In genomic region chr12:7909746-7910360, GRCm38 (mm10) we compare ENCODE assay signal across 24 mouse cellular contexts.
DNase-seq lines count a peak whose midpoint lies in the region; ATAC-seq lines count a peak whose summit lies in the region.
"Had no signal": no experiment of that assay in that cellular context is flagged by ENCODE, and none has a peak within 500 bp of the region (broad histone marks: within the 10 kb centered on the region; RNA-seq: fewer than 3 reads in every experiment).

No protein-coding gene starts in this region.

- H3K4me3 ChIP-seq in forebrain, embryonic 13.5 days = no peak overlapping the region
- H3K4me3 ChIP-seq in forebrain, embryonic 12.5 days (replicated peaks) = no peak overlapping the region
- no peak overlapping the region for H3K4me3 ChIP-seq in kidney, embryonic 14.5 days (ENCODE audit: low read length)
- H3K4me3 ChIP-seq in intestine, embryonic 16.5 days (ENCODE audit: low read length) = no peak overlapping the region
- H3K4me3 ChIP-seq in midbrain, embryonic 15.5 days = no peak overlapping the region
- H3K4me3 ChIP-seq: embryonic facial prominence, embryonic 15.5 days; heart, embryonic 10.5 days; liver, embryonic 13.5 days; myocyte; neural tube, embryonic 13.5 days; stomach, embryonic 15.5 days had no signal

- no peaks in the 10 kb centered on the region for H3K4me1 ChIP-seq in forebrain, embryonic 13.5 days
- no peaks in the 10 kb centered on the region for H3K4me1 ChIP-seq in forebrain, embryonic 12.5 days
- H3K4me1 ChIP-seq in kidney, embryonic 14.5 days (ENCODE audit: control insufficient read depth, insufficient read depth, low read length) = no peaks in the 10 kb centered on the region
- H3K4me1 ChIP-seq in intestine, embryonic 16.5 days (ENCODE audit: control insufficient read depth, insufficient read depth, low read length) = no peaks in the 10 kb centered on the region
- no peaks in the 10 kb centered on the region for H3K4me1 ChIP-seq in midbrain, embryonic 15.5 days
- H3K4me1 ChIP-seq: embryonic facial prominence, embryonic 15.5 days; heart, embryonic 10.5 days; liver, embryonic 13.5 days; neural tube, embryonic 13.5 days; stomach, embryonic 15.5 days had no signal

- no peak overlapping the region for H3K27ac ChIP-seq in forebrain, embryonic 13.5 days
- no peak overlapping the region for H3K27ac ChIP-seq in forebrain, embryonic 12.5 days
- no peak overlapping the region for H3K27ac ChIP-seq in kidney, embryonic 14.5 days (ENCODE audit: low read depth, low read length)
- peak overlapping the region; percentile 27 for H3K27ac ChIP-seq in intestine, embryonic 16.5 days (ENCODE audit: low read length)
- H3K27ac ChIP-seq in midbrain, embryonic 15.5 days = no peak overlapping the region
- H3K27ac ChIP-seq: embryonic facial prominence, embryonic 15.5 days; heart, embryonic 10.5 days; hindbrain, embryonic 14.5 days; liver, embryonic 13.5 days; neural tube, embryonic 13.5 days; stomach, embryonic 15.5 days had no signal

- H3K27me3 ChIP-seq in forebrain, embryonic 13.5 days = no peaks in the 10 kb centered on the region
- H3K27me3 ChIP-seq in forebrain, embryonic 12.5 days = no peaks in the 10 kb centered on the region
- H3K27me3 ChIP-seq in kidney, embryonic 14.5 days (ENCODE audit: control insufficient read depth, insufficient read depth, low read length) = no peaks in the 10 kb centered on the region
- H3K27me3 ChIP-seq in intestine, embryonic 16.5 days (replicated peaks; ENCODE audit: control insufficient read depth, insufficient read depth, low read length) = no peaks in the 10 kb centered on the region
- H3K27me3 ChIP-seq in midbrain, embryonic 15.5 days (replicated peaks) = no peaks in the 10 kb centered on the region
- H3K27me3 ChIP-seq: embryonic facial prominence, embryonic 15.5 days; liver, embryonic 13.5 days; neural tube, embryonic 13.5 days; stomach, embryonic 15.5 days had no signal

- WGBS in forebrain, embryonic 13.5 days = 67% methylated on average over 9 of the region's 9 CpGs
- 69% methylated on average over 9 of the region's 9 CpGs for WGBS in forebrain, embryonic 12.5 days
- 69% methylated on average over 9 of the region's 9 CpGs for WGBS in kidney, embryonic 14.5 days
- WGBS in intestine, embryonic 16.5 days = 65% methylated on average over 9 of the region's 9 CpGs
- WGBS in midbrain, embryonic 15.5 days = 73% methylated on average over 9 of the region's 9 CpGs

- DNase-seq in kidney, adult 8-10 months = peak; percentile 32 to 40
- peak; percentile 10 for DNase-seq in brain, adult 2 months (ENCODE audit: low read depth, low spot score)
- DNase-seq in layer of hippocampus, adult 9-10 months (ENCODE audit: low spot score) = no peak
- DNase-seq: adrenal gland, postnatal 10 days; cerebellum, adult 9-10 months; heart, postnatal 4 days; liver, embryonic 13.5 days; lung, embryonic 14.5 days; midbrain, embryonic 14.5 days; right cerebral cortex, adult 18-20 months; right cerebral cortex, postnatal 4 days; thymus, postnatal 25 days had no signal

- H3K4me2 ChIP-seq in forebrain, embryonic 13.5 days = no peak overlapping the region
- H3K4me2 ChIP-seq in forebrain, embryonic 12.5 days = no peak overlapping the region
- H3K4me2 ChIP-seq in kidney, embryonic 14.5 days (replicated peaks; ENCODE audit: low read depth, low read length) = no peak overlapping the region
- no peak overlapping the region for H3K4me2 ChIP-seq in intestine, embryonic 16.5 days (ENCODE audit: low read depth, low read length)
- H3K4me2 ChIP-seq in midbrain, embryonic 15.5 days = no peak overlapping the region
- H3K4me2 ChIP-seq: embryonic facial prominence, embryonic 15.5 days; hindbrain, embryonic 14.5 days; liver, embryonic 13.5 days; lung, embryonic 14.5 days; neural tube, embryonic 13.5 days; stomach, embryonic 15.5 days had no signal

- no peaks in the 10 kb centered on the region for H3K36me3 ChIP-seq in forebrain, embryonic 13.5 days (ENCODE audit: poor library complexity, severe bottlenecking)
- no peaks in the 10 kb centered on the region for H3K36me3 ChIP-seq in forebrain, embryonic 12.5 days (replicated peaks)
- H3K36me3 ChIP-seq in kidney, embryonic 14.5 days (ENCODE audit: control insufficient read depth, insufficient read depth, low read length) = no peaks in the 10 kb centered on the region
- no peaks in the 10 kb centered on the region for H3K36me3 ChIP-seq in intestine, embryonic 16.5 days (ENCODE audit: control insufficient read depth, insufficient read depth, low read length)
- H3K36me3 ChIP-seq in midbrain, embryonic 15.5 days (replicated peaks) = no peaks in the 10 kb centered on the region
- H3K36me3 ChIP-seq: embryonic facial prominence, embryonic 15.5 days; heart, embryonic 10.5 days; liver, embryonic 13.5 days; neural tube, embryonic 13.5 days; stomach, embryonic 15.5 days had no signal

- no peak overlapping the region for H3K9ac ChIP-seq in forebrain, embryonic 13.5 days
- H3K9ac ChIP-seq in forebrain, embryonic 12.5 days = no peak overlapping the region
- no peak overlapping the region for H3K9ac ChIP-seq in kidney, embryonic 14.5 days (ENCODE audit: low read depth, low read length)
- no peak overlapping the region for H3K9ac ChIP-seq in intestine, embryonic 16.5 days (ENCODE audit: low read depth, low read length)
- no peak overlapping the region for H3K9ac ChIP-seq in midbrain, embryonic 15.5 days
- H3K9ac ChIP-seq: embryonic facial prominence, embryonic 15.5 days; hindbrain, embryonic 14.5 days; liver, embryonic 13.5 days; lung, embryonic 14.5 days; neural tube, embryonic 13.5 days; stomach, embryonic 15.5 days had no signal

- peak; percentile 27; the same call in 1 of the 2 replicates for ATAC-seq in forebrain, embryonic 13.5 days
- ATAC-seq in forebrain, embryonic 12.5 days (ENCODE audit: low FRiP score) = no peak
- no peak for ATAC-seq in kidney, embryonic 14.5 days (ENCODE audit: low FRiP score, low TSS enrichment)
- peak; percentile 48 for ATAC-seq in intestine, embryonic 16.5 days
- no peak for ATAC-seq in midbrain, embryonic 15.5 days (replicated peaks)
- ATAC-seq: inflammation-experienced regulatory T-cells, adult 6 months had no signal

- no peaks in the 10 kb centered on the region for H3K9me3 ChIP-seq in forebrain, embryonic 13.5 days (replicated peaks)
- H3K9me3 ChIP-seq in forebrain, embryonic 12.5 days = no peaks in the 10 kb centered on the region
- H3K9me3 ChIP-seq in kidney, embryonic 14.5 days (ENCODE audit: control insufficient read depth, low read length) = no peaks in the 10 kb centered on the region
- no peaks in the 10 kb centered on the region for H3K9me3 ChIP-seq in intestine, embryonic 16.5 days (ENCODE audit: control insufficient read depth, low read length)
- no peaks in the 10 kb centered on the region for H3K9me3 ChIP-seq in midbrain, embryonic 15.5 days
- H3K9me3 ChIP-seq: embryonic facial prominence, embryonic 15.5 days; heart, embryonic 10.5 days; liver, embryonic 13.5 days; neural tube, embryonic 13.5 days; stomach, embryonic 15.5 days had no signal

Comparison
In these comparisons a context has a peak if more than half of its experiments do, and no peak if none do; other contexts are left out.
1. ATAC-seq: peak in forebrain, embryonic 13.5 days (single experiment) and intestine, embryonic 16.5 days (single experiment); none in forebrain, embryonic 12.5 days (single experiment), kidney, embryonic 14.5 days (single experiment) and midbrain, embryonic 15.5 days (single experiment).